Mouse (Mus musculus) spleen, adult 18-20 months (tissue): ENCODE measurements at regions not wholly inside any gene's neighbourhood (a gene's known extent, or its start where the extent isn't known, plus 50 kb on each side); places are given as distances from the start of the nearest gene placed in this dataset.
A peak's percentile ranks its signal among the peaks of the same experiment; 100 is the strongest.
"Not testable (repeated sequence)": the region's sequence is repeated elsewhere in the genome, so short reads cannot be mapped to it uniquely, and the experiment has no call there.

Source experiments
- DNase-seq, 2 experiments: peaks; one replicate each; pipeline ENCODE4 v3.0.0; 2022; ENCODE audit warnings: mixed read lengths in 2 of 2

DNA sequence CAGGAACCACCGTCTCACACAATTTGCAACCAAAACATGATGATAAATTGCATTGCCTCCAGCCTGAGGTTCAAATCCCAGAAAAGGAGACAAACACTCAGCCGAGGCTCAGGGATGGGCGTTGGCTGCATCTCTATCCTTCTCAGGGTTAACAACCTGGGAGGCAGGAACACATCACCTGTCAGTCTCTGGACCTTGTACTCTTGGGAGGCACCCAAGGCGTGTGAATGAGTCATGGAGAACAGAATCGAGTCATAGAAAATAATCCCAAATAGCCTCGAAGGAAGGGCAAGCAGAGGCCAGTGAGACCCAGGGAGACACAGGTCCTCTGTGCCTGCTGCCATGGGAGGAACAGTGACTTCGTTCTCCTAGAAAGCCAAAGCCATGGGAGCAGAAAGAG, 121.0 kb upstream of the Lnx1 start:
- DNase-seq = no peak

DNA sequence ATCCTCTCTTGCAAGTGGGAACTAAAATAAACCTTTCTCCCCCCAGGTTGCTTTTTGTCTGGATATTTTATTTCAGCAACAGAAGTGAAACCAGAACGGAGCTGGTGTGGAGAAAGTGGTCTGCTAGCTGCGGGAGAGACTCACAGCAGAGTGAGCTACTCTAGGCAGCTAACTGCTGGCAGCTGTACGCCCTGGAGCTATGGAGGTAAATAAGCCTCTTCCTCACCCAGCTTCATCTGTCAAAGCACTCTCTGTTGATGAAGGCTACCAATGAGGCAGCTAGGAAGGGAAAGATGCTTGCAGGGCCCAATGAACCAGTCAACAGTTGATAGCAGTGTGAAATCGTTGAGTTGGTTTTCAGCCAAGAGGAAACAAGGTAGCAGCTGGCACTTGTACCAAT, 119.3 kb upstream of the Lnx1 start:
- no peak for DNase-seq

DNA sequence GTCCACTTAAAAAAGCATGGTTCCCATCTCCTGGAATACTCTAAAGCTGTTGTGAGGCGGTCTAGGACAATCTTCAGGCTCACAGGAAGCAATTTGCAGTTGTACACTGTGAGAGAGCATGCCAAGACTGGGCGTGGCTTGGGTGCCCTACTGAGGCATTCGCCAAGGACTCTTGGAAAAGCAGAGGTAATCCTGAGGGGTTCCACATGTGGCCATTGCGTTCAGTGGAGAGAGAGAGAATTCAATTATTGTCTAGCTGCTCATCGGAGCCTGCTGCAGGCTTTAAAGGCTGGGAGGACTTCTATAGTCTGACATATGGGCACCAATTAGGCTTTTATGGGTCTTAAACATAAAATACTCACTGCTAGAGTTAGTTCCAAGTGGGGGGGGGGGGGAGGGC, 113.8 kb upstream of the Lnx1 start:
- DNase-seq = no peak

DNA sequence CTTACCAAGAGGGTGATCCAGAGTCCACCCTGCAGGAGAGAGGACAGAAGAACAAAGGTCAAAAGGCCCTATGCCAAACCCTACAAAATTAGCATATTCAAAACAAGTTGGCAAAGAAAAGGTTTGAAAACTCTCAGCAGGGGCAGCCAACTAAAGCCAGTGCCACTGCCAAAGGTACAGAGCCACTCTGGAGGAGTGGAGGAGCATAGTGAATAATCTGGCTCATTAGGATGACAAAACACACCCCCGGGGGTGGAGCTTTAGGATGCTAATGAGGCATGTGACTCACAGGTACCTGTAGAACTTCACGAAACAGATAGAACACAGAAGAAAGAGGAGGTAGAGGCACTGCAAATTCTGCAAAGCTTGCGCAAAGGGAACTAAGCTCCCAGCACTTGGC, 110.7 kb upstream of the Lnx1 start:
- DNase-seq = no peak

DNA sequence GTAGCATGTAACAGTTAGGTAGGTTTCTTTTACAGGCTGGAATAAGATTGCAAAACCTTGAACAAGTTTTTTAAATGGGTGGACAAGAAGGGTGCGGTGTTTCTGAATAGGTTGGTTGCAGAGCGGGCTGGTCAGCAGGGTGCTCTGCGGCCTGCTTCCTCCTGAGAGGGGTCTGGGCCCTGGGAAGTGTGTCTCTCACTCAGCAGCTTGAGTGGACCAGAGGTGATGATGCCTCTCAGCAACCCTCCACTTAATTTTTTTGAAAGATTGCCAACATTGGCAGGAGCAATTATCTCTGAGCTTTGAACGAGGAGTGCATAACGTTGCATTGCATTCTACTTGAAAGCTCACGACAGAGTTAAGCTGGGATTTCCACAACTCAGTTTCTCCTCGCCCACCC, 108.3 kb upstream of the Lnx1 start:
- DNase-seq = no peak

DNA sequence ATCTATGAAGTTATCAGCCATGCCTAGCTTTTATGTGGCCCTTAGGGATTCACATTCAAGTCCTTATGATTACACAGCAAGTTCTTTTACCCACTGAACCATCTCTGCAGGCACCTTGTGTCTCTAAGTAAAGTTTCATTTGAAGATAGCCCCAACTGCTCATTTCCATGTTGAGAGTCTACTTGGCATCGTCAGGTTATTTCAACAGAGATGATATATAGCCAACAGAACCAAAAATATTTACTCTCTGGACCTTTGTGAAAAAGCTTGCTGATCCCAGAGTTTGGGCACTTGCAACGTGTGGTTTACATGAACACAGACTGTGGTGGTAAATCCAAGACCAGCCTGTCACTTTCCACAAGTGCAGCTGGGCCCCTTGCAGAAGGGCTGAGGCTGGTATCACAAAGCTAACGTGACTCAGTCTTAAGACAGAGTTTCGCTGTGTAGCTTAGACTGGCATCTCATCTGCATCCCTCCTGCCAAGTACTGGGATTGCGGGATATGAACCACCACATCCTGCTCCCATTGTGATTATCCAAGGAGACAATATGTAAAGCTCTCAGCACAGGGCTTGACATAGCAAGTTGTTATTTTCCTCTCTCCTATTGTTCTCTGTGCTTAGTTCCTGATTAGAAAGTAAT, 105.0 kb upstream of the Lnx1 start:
- no peak for DNase-seq

DNA sequence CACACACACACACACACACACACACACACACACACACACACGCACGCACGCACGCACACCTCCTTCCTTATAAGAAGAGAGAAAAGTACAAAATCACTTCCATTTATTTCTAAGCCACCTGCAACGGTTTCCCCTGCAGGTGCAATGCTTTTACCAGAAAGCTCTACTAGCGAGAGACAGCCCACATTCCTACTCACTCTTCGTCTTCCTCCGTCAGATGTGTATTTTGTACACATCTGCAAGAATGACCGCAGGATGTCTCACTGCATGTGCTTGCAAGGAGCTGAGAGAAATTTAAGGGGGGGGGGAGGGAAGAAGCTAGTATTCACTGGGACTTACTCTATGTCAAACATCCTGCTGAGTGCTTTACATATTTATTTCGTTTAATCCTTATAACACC, 99.2 kb upstream of the Lnx1 start:
- DNase-seq = no peak

DNA sequence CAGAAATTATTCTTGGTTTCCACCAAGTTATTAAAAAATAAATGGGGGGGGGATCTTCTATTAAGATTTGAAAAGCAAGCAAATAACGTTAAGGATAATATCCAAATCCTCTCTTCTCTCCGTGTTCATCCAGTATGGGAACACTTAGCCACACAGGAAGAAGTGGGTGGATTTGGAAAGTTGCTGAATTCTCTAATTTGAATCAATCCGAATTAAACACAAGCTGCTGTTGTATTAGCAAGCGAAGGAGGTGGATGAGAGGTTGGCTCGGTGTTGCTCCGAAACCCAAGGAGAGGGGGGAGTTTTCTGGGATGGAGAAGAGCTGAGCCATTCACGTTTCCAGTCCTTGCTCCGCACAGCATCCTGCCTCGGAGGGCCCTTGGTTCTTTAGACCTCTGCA, 97.6 kb upstream of the Lnx1 start:
- no peak for DNase-seq

DNA sequence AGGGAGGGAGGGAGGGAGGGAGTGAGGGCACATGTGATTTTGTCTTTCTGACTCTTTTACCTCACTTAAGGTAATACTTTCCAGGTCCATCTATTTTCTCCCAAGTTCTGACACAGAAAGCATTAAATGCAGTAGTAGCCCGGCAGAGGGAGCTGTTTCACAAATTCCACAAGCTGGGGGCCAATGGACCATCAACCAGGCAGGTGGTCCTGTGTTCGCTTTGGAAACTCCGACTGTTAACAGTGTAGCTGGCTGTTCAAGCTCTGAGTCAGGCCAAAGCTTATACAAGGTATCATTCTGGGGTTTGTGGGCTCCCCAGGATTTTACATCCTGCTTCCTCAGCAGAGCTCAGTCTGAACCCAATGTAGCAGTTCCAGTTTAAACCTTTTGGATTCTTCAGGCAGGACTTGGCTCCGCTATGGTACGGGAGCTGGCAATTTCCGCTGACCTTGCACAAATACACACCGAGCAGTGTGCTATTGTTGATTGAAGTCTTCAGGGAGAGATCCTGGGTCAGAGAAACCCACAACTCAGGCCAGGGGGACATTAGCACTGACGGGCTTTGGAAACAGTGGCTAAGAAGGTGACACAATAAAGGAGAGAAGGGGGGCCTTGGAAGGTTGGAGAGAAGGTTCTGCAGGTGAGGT, 93.8 kb upstream of the Lnx1 start:
- peak in 1 of 2 experiments; percentile 7 for DNase-seq

DNA sequence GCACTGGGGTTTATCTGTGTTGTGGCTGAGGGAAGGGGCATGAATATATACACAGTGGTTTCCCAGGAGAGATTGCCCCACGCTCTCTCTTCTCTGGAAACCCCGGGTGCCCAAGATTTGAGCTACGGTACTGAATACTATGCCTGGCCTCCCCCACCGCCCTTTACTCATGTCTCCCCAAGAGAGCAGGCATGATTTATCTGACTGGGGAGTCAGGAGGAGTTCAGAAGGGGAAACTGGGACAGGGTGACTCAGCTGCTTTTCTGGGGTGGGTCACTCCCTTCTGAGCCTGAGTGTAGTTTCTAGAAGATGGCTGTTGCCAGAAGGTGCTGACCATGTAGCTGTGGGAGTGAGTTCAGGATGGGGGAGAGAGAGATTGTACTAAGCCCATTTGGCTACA, 92.0 kb upstream of the Lnx1 start:
- no peak for DNase-seq

DNA sequence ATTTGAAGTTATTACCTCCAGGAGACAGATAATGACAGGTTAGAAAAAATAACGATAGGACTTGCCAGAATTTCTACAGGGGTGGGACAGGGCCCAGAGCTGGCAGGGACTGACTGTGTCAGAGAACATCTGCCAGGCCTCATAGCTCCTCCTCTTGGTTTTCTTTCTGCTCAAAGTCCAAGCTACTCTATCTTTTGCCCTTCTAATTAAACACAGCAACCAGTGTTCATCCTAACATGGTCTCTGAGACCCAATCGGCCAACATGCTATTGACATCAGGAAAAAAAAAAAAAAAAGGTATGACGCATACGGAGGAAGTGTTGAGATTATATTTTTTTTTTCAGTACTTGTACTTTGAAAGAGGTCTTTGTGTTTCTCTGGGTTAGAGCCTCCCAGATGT, 90.7 kb upstream of the Lnx1 start:
- no peak for DNase-seq

DNA sequence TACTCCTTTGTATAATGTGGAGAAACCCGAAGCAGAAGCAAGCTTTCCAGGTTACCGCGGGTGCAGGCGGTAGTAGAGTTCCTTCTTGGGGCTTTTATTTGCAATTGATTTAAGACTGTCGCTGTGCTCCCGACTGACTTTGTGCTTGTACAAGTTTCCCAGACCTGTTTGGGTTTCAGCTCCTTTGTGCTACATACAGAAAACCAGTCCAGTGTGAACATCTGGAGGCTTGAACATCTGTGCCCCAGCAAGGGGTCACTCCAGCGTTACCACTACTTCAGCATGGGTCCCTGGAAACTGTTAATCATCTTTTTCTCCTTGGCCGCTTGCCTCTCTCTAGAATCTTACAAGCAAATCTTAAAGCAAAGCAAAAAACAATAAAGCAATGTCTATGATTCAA, 90.2 kb upstream of the Lnx1 start:
- no peak for DNase-seq

DNA sequence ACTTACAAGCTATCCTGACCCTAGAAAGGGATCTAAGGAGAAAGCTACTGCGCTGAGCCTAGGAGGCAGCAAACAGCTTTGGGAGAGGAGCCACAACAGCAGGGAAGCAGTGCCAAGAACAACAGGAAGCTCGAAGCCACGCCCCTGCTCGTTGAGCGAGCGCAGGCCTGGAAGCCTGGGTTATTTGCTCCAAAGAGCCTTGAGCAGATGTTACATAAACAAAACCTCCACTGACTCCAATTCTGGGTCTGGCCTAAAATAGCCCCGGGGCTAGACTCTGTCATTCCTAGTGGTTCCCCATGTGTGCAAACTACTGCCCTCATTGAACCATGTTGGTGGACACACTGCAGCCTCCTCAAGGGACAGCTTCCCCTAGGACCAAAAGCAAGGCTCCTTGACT, 89.6 kb upstream of the Lnx1 start:
- DNase-seq = peak; percentile 11 to 22

DNA sequence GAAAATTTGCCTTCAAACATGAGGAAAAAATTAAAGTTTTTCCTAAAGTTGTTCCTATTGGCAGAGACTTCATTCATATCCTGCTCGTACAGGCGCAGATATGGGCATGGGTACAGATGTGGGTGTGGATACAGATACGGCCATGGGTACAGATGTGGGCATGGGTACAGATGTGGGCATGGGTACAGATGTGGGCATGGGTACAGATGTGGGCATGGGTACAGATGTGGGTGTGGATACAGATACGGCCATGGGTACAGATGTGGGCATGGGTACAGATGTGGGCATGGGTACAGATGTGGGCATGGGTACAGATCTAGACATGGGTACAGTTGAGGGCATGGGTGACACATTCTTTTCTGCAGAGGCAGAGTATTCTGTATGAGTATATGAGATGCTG, 87.8 kb upstream of the Lnx1 start:
- not testable (repeated sequence) for DNase-seq

DNA sequence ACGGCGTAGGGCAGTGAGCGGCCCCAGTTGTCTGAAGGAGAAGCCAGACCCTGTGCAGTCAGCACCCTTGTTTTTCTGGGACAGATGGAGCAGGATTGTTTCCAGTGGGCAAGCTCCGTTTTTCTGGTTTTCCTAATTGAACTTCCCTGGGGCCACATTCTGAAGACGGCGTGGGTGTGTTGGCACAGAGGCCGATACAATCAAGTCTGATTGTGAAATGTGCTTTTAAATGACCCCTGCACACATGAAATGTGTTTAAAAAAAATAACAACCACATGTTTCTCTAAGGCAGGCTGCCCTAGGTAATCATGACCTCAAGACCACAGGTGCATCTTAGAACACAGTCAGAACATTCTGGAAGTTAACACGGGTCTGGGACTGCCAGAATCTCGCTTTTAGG, 81.2 kb upstream of the Lnx1 start:
- DNase-seq = no peak

DNA sequence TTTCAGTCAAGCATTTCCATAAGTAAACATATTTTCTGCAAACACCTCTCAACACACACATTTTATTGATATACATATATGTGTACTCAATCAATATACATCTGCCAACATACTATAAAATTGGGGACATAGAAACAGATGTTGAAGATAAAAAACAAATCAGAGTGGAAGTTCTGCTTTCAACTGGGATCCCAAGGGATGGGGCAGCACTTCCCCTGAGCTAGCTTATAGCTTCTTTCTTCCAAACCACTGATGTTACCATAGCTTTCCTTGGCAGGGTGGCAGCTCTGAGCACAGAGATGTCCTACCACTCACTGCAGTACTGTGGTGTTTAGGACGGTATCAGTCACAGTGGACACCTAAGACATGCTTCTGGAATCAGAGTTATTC, 75.4 kb upstream of the Lnx1 start:
- DNase-seq = no peak

DNA sequence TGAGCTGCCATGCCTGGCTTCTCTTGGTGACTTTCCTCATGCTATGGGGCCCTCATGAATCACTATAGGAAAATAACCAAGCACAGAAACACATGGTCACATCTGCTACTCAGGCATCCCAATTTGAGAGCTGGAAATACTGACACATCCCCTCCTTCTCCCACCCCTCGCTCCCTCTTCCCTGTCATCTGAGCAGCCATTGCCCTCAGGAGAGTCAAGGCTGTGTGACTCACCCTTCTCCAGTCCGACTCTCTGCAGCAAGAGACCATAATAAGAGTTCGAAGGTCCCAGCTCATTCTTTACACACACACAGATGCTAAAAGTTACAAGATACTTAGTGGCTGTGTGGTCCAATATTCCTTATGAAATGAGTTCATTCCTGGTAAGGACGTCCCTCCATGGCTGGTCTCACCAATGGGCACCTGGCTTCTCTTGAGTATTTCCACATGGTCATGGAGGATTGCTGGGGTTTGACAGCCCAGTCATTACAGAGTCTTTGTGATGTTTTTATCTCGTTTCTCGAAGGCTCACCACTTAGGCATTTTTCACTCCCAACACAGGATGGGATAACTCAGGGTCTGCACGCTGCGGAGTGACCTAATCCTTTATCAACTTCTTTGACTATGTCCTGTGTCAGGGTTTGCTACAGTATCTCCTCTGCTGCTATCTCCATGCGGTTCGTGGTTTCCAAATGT, 74.8 kb upstream of the Lnx1 start:
- no peak for DNase-seq

DNA sequence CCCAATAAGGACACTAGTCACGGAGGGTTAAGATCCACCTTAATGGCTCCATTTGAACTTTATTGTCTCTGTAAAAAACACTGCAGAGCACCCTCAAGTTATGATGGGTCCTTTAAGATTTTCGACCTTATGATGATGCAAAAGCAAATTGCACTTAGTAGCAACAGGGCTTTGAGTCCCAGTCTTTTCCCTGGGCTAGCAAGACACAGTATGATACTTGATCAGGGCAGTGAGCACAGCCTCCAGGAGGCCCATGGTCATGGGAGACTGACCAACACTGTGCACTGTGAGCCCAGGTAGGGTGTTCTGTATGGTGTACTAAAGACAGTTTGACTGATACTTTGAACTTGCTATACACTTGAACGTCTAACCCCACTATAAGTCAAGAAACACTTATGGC, 73.4 kb upstream of the Lnx1 start:
- DNase-seq = no peak

DNA sequence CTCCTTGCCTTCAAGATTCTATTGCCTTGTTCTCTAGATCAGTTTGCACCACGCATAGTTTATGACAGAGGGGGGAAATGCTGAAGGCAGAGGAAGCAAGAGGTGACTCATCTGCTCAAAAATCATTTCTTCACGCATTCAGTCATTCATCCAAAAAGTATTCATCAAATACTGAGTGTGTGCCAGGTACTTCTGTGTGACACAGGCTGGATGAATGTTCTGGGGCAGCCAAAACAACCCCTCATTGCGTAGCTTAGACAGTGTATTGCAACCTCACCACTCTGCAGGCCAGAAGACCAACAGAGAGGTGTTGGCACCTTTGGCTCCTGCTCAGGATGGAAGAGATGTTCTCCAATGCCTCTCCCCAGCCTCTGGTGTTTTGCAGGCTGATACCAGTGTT, 72.9 kb upstream of the Lnx1 start:
- DNase-seq = no peak

DNA sequence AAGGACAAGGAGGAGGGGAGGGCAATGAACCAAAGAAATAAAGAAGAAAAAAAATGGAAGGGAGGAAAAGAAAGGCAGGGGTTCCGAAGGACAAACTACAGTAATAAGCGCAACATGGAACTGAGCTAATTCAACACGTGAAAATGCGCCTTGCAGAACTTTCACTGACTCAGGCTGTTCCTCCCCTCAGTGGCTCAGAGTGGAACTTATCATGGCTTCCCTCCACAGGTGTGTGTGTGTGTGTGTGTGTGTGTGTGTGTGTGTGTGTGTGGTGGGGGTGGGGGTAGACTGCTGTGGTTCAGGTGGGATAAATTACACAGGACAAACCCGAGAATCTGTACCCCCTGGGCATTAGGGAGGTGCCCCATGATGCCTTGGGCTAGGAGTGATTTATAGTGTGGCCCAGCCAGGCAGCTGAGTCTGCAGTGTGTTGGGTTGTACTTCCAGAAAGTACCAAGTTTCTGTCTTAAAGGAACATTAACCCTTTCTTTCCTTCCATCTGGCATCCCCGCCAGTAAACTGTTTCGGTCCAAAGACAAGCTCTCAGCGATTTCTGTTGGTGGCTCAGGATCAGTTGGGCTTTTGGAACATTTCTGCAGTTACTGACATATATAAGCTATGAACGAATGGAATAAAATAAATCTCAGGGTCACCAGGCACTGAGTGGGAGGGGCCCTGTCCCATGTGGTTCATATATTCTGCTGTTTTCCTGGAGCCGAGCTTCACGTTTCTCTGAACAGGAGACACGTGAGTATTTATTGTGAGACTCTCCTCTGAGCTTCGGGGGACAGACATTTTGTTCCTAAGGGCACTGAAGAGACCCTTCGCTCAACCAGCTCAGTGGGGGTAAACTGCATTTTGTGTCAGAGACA, 71.1 kb upstream of the Lnx1 start:
- no peak for DNase-seq

DNA sequence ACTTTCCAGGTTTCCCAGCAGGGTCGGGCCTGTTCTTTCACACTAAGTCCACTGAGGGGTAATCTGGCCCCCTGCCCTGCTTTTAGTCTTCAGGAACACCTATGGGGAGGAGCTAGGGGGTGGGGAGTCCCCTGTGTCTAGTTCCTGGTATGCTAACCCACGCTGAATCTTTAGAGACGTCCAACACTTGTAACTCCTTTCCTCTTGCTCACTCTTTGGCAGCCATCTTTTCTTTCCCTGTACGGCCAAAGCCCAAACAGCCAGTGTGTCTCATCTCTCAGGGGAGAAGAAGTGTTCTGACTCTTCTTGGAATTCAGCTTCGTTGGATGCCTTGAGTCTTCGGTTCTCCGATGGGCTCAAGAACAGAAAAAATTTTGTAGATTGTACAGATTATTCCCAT, 68.4 kb upstream of the Lnx1 start:
- no peak for DNase-seq

DNA sequence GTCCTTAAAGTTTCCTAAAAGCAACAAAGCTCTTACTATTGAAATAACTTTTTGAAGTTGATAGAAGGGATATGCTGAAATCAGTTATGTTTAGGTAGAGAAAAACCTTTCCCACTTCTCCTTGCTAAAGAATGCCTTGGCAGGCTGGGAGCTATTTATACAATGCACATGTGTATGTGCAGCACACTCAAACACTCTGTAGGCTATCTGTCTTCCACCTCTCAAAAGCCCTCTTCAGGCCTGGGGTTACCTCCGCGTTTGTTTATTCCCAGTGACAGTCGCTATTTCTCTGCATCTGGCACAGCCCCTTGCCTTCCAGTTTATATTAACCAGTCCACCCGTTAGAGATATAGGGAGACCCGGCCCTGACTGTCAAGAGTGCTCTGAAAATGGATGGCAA, 66.3 kb upstream of the Lnx1 start:
- DNase-seq = no peak

DNA sequence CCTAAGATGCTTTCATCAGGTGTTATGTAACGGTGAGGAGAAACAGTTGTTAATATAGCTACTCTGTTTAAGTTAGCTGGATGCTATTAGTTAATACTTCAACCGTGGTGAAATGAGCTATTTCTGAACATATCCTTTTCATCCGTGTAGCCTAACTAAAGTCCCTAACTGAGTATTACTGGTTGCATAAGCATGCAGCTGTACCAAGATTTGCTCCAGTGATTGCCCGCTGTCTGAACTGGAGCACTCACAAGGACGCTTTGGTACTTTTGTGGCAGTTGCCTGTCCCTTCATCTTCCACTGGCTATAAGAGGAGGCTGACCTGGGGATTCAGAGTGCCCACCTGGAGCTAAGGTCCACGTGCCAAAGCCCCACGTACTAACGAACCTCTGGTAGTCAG, 65.3 kb upstream of the Lnx1 start:
- DNase-seq = no peak

DNA sequence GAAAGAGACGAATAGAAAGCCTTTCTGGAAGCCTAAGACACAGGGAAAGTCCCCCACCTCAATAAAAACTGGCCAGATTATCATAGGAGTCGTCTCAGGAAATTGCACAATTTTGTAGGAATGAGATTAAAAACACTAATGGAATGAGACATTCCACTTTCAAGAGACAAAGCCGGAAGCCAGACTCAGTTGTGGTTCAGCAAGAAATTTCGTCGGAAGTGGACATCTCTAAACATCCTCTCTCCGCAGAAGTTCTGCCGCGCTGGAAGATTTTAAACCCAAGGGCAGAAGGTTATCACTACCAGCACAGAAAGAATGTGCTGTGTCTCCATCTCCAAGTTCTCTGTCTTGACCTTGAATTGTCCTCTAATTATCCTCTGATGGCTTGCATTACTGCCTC, 63.5 kb upstream of the Lnx1 start:
- no peak for DNase-seq
